Mouse (Mus musculus) cortical plate, adult 2 months (tissue): ENCODE measurements around the gene Rps6ka5.

Source experiments
- CTCF ChIP-seq: fragments of 200-500 bp; IDR thresholded peaks from 2 replicates; pipeline ENCODE4 v1.5.1; 2011; ENCODE audit warnings: mild to moderate bottlenecking, control low read depth, low read length; ENCODE audit not compliant: insufficient read depth; ENCODE audit errors: extremely low read depth
- POLR2A ChIP-seq: fragments of 200-500 bp; IDR thresholded peaks from 2 replicates; pipeline ENCODE4 v1.6.1; 2011; ENCODE audit warnings: mild to moderate bottlenecking, low read length, control low read depth; ENCODE audit not compliant: insufficient read depth; ENCODE audit errors: extremely low read depth

GRCm38 (mm10) chr12:100696621-100697020 lies 30.2 kb downstream of the Rps6ka5 start:
- TF ChIP-seq POLR2A (no peak), CTCF (no peak)
